Mouse (Mus musculus): ENCODE data around the gene Cyp1b1.

Cyp1b1 gene

GRCm38 (mm10) chr17:79699197-79699596, 15.7 kb downstream of the Cyp1b1 start:
- TF ChIP-seq GATA4 (IDR thresholded peaks at IDR 0.05; ENCODE audit: insufficient replicate concordance, low read length): no peak

GRCm38 (mm10) chr17:79695541-79695940, 19.3 kb downstream of the Cyp1b1 start:
- TF ChIP-seq GATA4 (IDR thresholded peaks at IDR 0.05; ENCODE audit: insufficient replicate concordance, low read length): no peak

GRCm38 (mm10) chr17:79695106-79695505, 19.8 kb downstream of the Cyp1b1 start:
- no peak for TF ChIP-seq GATA4 (IDR thresholded peaks at IDR 0.05; ENCODE audit: insufficient replicate concordance, low read length)

GRCm38 (mm10) chr17:79670837-79671236, 44.0 kb downstream of the Cyp1b1 start:
- no peak for TF ChIP-seq GATA4 (IDR thresholded peaks at IDR 0.05; ENCODE audit: insufficient replicate concordance, low read length)

- TF ChIP-seq GATA4 (IDR thresholded peaks at IDR 0.05; ENCODE audit: insufficient replicate concordance, low read length): no peak
Observed at GRCm38 (mm10) chr17:79664106-79664417, 50.8 kb downstream of the Cyp1b1 start.

GRCm38 (mm10) chr17:79663393-79664105, 51.3 kb downstream of the Cyp1b1 start:
- TF ChIP-seq GATA4 (IDR thresholded peaks at IDR 0.05; ENCODE audit: insufficient replicate concordance, low read length): no peak

GRCm38 (mm10) chr17:79661848-79662247, 53.0 kb downstream of the Cyp1b1 start:
- TF ChIP-seq GATA4 (IDR thresholded peaks at IDR 0.05; ENCODE audit: insufficient replicate concordance, low read length): no peak

- TF ChIP-seq GATA4 (IDR thresholded peaks at IDR 0.05; ENCODE audit: insufficient replicate concordance, low read length): no peak
Observed at GRCm38 (mm10) chr17:79661387-79661786, 53.5 kb downstream of the Cyp1b1 start.

GRCm38 (mm10) chr17:79658863-79659262, 56.0 kb downstream of the Cyp1b1 start:
- TF ChIP-seq GATA4 (IDR thresholded peaks at IDR 0.05; ENCODE audit: insufficient replicate concordance, low read length): no peak

- peak; percentile 85 for TF ChIP-seq GATA4 (IDR thresholded peaks at IDR 0.05; ENCODE audit: insufficient replicate concordance, low read length)
Observed at GRCm38 (mm10) chr17:79658452-79658851, 56.4 kb downstream of the Cyp1b1 start.

- TF ChIP-seq GATA4 (IDR thresholded peaks at IDR 0.05; ENCODE audit: insufficient replicate concordance, low read length): no peak
Observed at GRCm38 (mm10) chr17:79657785-79658184, 57.1 kb downstream of the Cyp1b1 start.

- no peak for TF ChIP-seq GATA4 (IDR thresholded peaks at IDR 0.05; ENCODE audit: insufficient replicate concordance, low read length)
Observed at GRCm38 (mm10) chr17:79654187-79654586, 60.7 kb downstream of the Cyp1b1 start.

GRCm38 (mm10) chr17:79653171-79653570, 61.7 kb downstream of the Cyp1b1 start:
- no peak for TF ChIP-seq GATA4 (IDR thresholded peaks at IDR 0.05; ENCODE audit: insufficient replicate concordance, low read length)
